Mouse (Mus musculus) liver, adult 2 months (tissue): ENCODE data around the gene Mark3. TPM values are rescaled to one million over a fixed set of nuclear protein-coding genes. Genes with fewer than 3 reads are reported as not detected.

Experiments used
- DNase-seq: peaks from one replicate; pipeline ENCODE4 v3.0.0-alpha.2; 2011; ENCODE audit warnings: low read depth, low spot score; ENCODE audit errors: extremely low read depth
- H3K27ac ChIP-seq: fragments of 200-500 bp; replicated peaks from 2 replicates; pipeline ENCODE4 v1.5.1; 2012; ENCODE audit warnings: low read depth, mild to moderate bottlenecking, control low read depth, inconsistent platforms, low read length; ENCODE audit not compliant: insufficient read depth
- H3K27me3 ChIP-seq: fragments of 200-500 bp; 2 replicates; pipeline ENCODE4 v1.6.1; 2012; ENCODE audit warnings: mild to moderate bottlenecking, moderate library complexity, low read length, inconsistent platforms; ENCODE audit not compliant: control insufficient read depth, insufficient read depth
- H3K36me3 ChIP-seq: fragments of 200-500 bp; 2 replicates; pipeline ENCODE4 v1.6.1; 2012; ENCODE audit warnings: low read length, inconsistent platforms; ENCODE audit not compliant: control insufficient read depth, insufficient read depth
- H3K4me1 ChIP-seq: fragments of 200-500 bp; 2 replicates; pipeline ENCODE4 v1.6.1; 2011; ENCODE audit warnings: low read length; ENCODE audit not compliant: control insufficient read depth, insufficient read depth
- H3K4me3 ChIP-seq: fragments of 200-500 bp; 2 replicates; pipeline ENCODE4 v1.5.1; 2011; ENCODE audit warnings: low read depth, mild to moderate bottlenecking, control low read depth, low read length, moderate library complexity; ENCODE audit not compliant: insufficient read depth
- H3K79me2 ChIP-seq: fragments of 200-500 bp; 2 replicates; pipeline ENCODE4 v1.6.1; 2012; ENCODE audit warnings: inconsistent platforms, mild to moderate bottlenecking, low read length, moderate library complexity; ENCODE audit not compliant: control insufficient read depth, insufficient read depth
- H3K9ac ChIP-seq: fragments of 200-500 bp; 2 replicates; pipeline ENCODE4 v1.6.1; 2012; ENCODE audit warnings: low read depth, mild to moderate bottlenecking, control low read depth, inconsistent platforms, low read length
- CTCF ChIP-seq: fragments of 200-500 bp; IDR thresholded peaks from 2 replicates; pipeline ENCODE4 v1.5.1; 2011; ENCODE audit warnings: low read depth, low read length, control low read depth
- POLR2A ChIP-seq: fragments of 200-500 bp; IDR thresholded peaks from 2 replicates; pipeline ENCODE4 v1.6.1; 2011; ENCODE audit warnings: low read length, control low read depth; ENCODE audit not compliant: insufficient read depth; ENCODE audit errors: extremely low read depth
- WGBS: fragments of 180-500 bp; shearing (Covaris S2); methylation state at CpG from one replicate; pipeline ENCODE4 v1.1.7; 2018; 5-methylcytosine and 5-hydroxymethylcytosine counted together
- polyA plus RNA-seq: library from polyadenylated mRNA; depleted of rRNA; stranded (reverse); fragments of >200 nt; gene quantifications from 2 replicates; pipeline ENCODE4 v1.2.3, GENCODE M21; 2012; rRNA removed
- total RNA-seq: library from RNA; depleted of rRNA; stranded (reverse); fragments of >200 nt; gene quantifications from 2 replicates; pipeline ENCODE4 v1.2.3, GENCODE M21; 2014; rRNA removed

Gene Mark3
- total RNA-seq (26.4 and 30.9 TPM in 2 replicates), polyA plus RNA-seq (14.3 and 15.9 TPM in 2 replicates)

- H3K36me3 ChIP-seq, result no peaks in the 10 kb centered on the region
- peak within 1 kb of the TSS; percentile 90 for H3K9ac ChIP-seq
- H3K4me1 ChIP-seq, result peaks cover 14% of the 10 kb centered on the region
- H3K4me3 ChIP-seq, result peak within 1 kb of the TSS; percentile 96
- H3K79me2 ChIP-seq, result peaks cover 9% of the 10 kb centered on the region; the same call in 1 of the 2 replicates
- peak; percentile 78 for TF ChIP-seq POLR2A
- no peak for TF ChIP-seq CTCF
- peak; percentile 83 for DNase-seq
- under 1% methylated on average over 71 of the region's 75 CpGs for WGBS
- H3K27me3 ChIP-seq, result no peaks in the 10 kb centered on the region
- H3K27ac ChIP-seq, result peak within 1 kb of the TSS; percentile 56
These were observed at the start of gene Mark3 for GRCm38 (mm10) chr12:111574074-111574886. Gene Mark3 (plus strand): TSS chr12:111574523.

GRCm38 (mm10) chr12:111524883-111525282 is 49.4 kb upstream of the Mark3 start:
- TF ChIP-seq CTCF (no peak), POLR2A (no peak)
- no peaks in the 10 kb centered on the region for H3K79me2 ChIP-seq
- H3K27me3 ChIP-seq, result no peaks in the 10 kb centered on the region
- DNase-seq, result peak; percentile 74
- H3K4me3 ChIP-seq, result no peak overlapping the region
- H3K27ac ChIP-seq, result no peak overlapping the region
- WGBS, result 45% methylated on average over 3 of the region's 3 CpGs
- H3K36me3 ChIP-seq, result no peaks in the 10 kb centered on the region
- peaks cover 5% of the 10 kb centered on the region for H3K4me1 ChIP-seq
- H3K9ac ChIP-seq, result no peak overlapping the region

- Histone ChIP-seq H3K36me3 (no peaks in the 10 kb centered on the region), H3K4me3 (no peak overlapping the region), H3K27me3 (no peaks in the 10 kb centered on the region), H3K9ac (no peak overlapping the region), H3K4me1 (peaks cover 5% of the 10 kb centered on the region), H3K27ac (no peak overlapping the region), H3K79me2 (no peaks in the 10 kb centered on the region)
- WGBS, result 65% methylated on average over 8 of the region's 8 CpGs
- no peak for DNase-seq
- TF ChIP-seq CTCF, result no peak
These were observed 46.6 kb upstream of the Mark3 start for GRCm38 (mm10) chr12:111527643-111528281.

GRCm38 (mm10) chr12:111529192-111529591 is 45.1 kb upstream of the Mark3 start:
- no peak overlapping the region for H3K4me3 ChIP-seq
- H3K36me3 ChIP-seq, result no peaks in the 10 kb centered on the region
- 18% methylated on average over 8 of the region's 8 CpGs for WGBS
- DNase-seq, result no peak
- H3K27me3 ChIP-seq, result no peaks in the 10 kb centered on the region
- H3K27ac ChIP-seq, result no peak overlapping the region
- no peaks in the 10 kb centered on the region for H3K79me2 ChIP-seq
- TF ChIP-seq POLR2A (no peak), CTCF (no peak)
- peaks cover 5% of the 10 kb centered on the region for H3K4me1 ChIP-seq
- no peak overlapping the region for H3K9ac ChIP-seq

GRCm38 (mm10) chr12:111533096-111533794 is 41.1 kb upstream of the Mark3 start:
- H3K4me1 ChIP-seq, result peaks cover 18% of the 10 kb centered on the region
- no peak for TF ChIP-seq CTCF
- no peak for TF ChIP-seq POLR2A
- no peaks in the 10 kb centered on the region for H3K27me3 ChIP-seq
- 88% methylated on average over 11 of the region's 11 CpGs for WGBS
- no peak overlapping the region for H3K4me3 ChIP-seq
- no peaks in the 10 kb centered on the region for H3K36me3 ChIP-seq
- no peak for DNase-seq
- H3K9ac ChIP-seq, result no peak overlapping the region
- H3K27ac ChIP-seq, result no peak overlapping the region
- H3K79me2 ChIP-seq, result peaks cover 2% of the 10 kb centered on the region; the same call in 1 of the 2 replicates
